Mouse (Mus musculus) liver, postnatal 0 days (tissue): ENCODE results near the gene Topors.

Experiments used
- CTCF ChIP-seq: sonication (generic); IDR thresholded peaks from 2 replicates; pipeline ENCODE4 v1.5.1; 2016; ENCODE audit warnings: antibody characterized with exemption, low read depth
- EP300 ChIP-seq: IDR thresholded peaks from 2 replicates; pipeline ENCODE4 v1.6.1; 2016; ENCODE audit warnings: antibody characterized with exemption, low read depth, mild to moderate bottlenecking

DNA sequence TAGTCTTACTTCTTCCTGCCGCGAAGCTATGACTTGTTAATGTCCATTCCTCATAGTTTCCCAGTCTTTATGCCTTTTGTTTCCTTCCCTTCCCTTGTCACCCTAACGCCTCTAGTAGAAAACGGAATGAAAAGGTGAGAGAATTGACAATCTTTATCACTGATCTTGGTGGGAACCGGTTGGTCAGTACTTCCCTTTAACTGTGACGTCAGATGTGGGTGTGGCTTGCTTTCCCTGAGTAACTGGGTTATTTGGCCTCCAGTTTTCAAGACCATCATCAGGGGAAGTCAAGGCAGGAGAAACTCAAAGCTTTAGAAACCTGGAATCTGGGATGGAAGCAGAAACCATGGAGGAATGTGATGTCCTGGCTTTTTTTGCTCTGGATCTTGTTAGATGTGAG lies 27.7 kb downstream of the Topors start:
- TF ChIP-seq CTCF: no peak
- no peak for TF ChIP-seq EP300
